Mouse (Mus musculus): ENCODE measurements around the gene Phldb3.
A peak's percentile ranks its signal among the peaks of the same experiment; 100 is the strongest.

Gene Phldb3

DNA sequence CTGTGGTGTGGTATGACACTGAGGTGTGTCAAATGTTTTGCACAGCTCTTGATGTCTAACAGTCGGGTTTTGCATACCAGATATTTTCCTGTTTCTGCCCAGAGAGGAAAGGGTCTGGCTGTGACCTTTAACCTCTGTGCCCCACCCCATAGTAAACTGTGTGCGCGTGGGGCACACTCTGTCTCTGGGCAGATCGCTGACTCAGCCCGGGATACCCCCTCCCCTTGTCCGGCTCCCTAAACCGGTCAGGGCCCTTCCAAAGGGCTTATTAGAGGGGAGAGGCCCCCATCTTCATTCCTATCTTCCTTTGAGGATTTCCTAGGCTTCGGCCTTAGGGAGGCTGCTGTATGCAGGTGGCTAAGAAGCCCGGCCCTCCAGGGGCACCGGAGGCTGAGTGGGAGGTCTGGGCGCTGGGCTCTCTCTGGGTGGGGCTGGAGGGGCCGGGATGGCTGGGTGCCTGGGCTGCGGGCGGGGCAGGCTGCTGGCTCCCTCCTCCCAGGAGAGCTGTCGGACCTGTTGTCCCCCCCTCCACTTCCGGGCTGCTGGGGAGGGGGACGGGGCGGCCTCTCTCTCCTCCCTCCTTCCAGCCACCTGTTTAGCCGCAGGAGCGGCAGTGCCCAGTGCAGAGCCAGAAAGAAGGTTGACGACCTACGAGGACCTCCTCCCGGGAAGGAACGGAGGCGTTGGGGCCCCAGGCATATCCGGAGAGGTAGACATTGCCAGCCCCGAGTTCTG is at the start of gene Phldb3:
TSS of gene Phldb3 (plus strand) at position 620 of the 735 bp plus-strand sequence.
- no peak for DNase-seq

- DNase-seq = no peak
These were observed 49.1 kb upstream of the Phldb3 start for GRCm38 (mm10) chr7:24561450-24561849.

DNA sequence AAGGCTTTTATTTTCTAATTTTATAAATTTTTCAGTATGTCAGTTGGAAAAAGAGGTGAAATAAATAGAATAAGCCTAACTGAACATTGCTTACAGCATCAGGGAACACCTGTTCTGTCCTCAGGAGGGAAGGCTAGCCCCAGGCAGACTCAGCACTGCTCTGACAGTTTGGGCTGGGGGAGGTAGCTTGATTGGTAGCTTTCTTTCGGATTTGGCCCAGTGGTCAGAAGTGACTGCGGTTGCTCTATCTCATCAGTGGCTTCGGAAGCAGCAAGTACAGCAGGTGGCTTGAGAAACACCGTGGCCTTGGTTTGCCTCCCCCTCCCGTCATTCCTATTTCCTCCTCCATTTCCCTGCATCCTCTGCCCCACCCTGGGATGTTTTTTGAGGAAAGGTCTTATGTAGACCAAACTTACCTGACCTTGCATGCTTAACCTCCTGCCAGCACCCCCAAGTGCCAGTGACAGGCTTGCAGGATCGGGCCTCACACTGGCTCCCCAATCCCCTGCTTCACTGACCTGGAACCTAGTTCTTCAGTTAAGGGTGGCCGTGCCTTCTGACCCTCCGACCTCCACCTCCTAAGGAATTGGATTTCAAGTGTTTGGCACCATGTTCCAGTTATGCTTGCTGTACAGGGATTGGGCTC is 47.2 kb upstream of the Phldb3 start:
- DNase-seq = no peak

GRCm38 (mm10) chr7:24563837-24564206 is 46.7 kb upstream of the Phldb3 start:
- no peak for DNase-seq

- peak; percentile 82 to 90 for DNase-seq
These were observed 45.8 kb upstream of the Phldb3 start for GRCm38 (mm10) chr7:24564607-24565265.

DNA sequence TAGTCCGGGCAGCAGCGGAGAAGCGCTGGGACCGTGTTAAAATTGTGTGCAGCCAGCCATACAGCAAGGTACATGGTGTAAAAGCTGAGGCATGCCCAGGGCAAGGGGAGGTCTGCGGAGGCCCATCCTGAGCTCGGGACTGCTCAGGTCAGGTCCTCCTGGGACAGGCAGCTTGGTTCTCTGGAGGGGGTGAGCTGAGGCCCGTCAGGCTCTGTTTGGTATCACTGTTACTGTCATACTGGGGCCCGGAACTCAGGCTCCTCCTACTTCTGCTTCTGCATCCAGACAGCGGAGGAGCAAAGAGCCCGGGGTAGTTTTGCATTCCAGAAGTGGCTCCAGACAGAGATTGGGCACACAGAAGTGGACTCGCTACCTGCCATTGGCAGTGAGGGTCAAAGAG is 44.9 kb upstream of the Phldb3 start:
- no peak for DNase-seq

GRCm38 (mm10) chr7:24566206-24566605 is 44.4 kb upstream of the Phldb3 start:
- DNase-seq = no peak

DNA sequence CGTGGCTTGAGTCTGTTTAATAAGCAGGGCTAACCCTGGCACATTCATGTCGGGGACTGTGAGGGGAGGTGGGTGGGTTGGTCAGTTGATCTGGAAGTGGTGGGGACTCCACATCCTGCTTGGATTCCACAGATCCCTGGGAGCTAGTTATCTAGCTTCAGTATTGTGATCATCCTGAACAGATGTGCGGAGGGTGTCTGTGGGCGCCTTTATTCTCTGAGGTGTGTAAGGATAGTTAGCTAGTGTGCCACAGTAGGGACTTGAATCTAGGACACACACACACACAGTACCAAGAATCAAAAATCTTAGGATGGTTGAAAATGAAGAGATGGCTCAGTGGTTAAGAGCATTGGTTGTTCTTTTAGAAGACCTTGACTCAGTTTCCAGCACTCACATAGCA is 42.1 kb upstream of the Phldb3 start:
- DNase-seq = no peak

DNA sequence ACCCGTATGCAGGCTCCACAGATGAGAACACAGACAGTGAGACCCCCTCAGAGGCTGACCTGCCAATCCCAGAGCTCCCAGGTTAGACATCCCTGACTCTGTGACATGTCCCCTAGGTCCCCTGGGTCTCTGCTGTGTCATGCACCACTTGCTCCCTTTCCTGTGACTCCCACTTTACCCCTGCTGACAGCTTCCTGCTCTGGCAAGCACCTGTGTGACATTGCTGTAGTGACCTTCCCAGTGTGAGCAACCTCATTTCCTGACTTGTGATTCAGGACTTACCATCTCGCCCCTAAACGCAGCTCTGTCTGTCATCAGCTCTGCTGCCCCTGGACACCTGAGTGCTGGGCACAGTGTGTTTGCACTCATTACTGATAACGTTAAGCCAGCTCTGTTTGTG is 39.5 kb upstream of the Phldb3 start:
- DNase-seq = no peak

DNA sequence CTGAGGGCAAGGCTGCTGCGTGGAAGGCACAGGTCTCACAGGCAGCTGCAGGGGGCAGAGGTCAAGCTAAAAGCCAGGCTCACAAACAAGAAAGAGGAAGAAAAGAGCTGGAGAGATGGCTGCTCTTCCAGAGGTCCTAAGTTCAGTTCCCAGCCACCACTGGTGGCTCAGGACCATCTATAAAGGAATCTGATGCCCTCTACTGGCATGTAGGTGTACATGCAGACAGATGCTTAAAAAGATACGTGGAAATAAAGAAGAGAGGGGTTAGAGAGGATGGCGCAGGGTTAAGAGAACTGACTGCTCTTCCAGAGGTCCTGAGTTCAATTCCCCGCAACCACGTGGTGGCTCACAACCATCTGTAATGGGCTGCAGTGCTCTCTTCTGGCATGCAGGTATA is 38.1 kb upstream of the Phldb3 start:
- no peak for DNase-seq

GRCm38 (mm10) chr7:24574224-24574796 is 36.3 kb upstream of the Phldb3 start:
- no peak for DNase-seq

DNA sequence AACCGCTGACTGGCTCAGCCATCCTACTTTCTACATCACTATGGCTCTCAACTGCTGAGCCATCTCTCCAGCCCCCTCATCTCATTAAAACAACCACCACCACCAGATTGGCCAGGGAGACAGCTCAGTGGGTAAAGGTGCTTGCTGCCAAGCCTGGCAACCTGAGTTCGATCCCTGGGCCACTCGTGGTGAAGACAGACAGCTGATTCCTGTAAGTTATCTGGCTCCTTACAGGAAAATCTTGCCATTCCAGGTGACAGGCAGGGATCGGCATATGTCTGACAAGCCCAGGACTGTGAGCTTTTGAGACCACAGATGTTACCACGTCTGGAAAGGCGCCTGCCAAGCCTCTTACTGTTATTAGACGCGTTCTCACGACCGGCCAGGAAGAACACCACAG is 32.8 kb upstream of the Phldb3 start:
- no peak for DNase-seq

- no peak for DNase-seq
These were observed 25.7 kb upstream of the Phldb3 start for GRCm38 (mm10) chr7:24584876-24585275.

DNA sequence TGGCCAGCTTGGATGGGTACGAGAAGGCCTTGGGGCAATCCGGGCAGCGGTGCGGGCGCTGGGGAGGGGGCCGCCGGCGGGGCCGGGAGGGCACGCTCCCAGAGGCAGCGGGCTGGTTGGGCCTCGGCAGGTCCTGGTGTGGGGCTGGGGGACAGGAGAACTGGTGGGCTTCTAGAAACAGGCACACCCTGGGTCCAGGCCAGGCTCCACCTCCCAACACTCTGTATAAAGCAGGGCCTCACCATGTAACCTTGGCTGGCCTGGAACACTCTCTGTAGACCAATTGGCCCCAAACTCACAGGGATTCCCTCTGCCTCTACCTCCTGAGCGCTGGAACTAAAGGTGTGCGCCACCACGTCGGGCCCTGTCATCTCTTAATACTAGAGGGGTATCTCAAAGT is 24.6 kb upstream of the Phldb3 start:
- DNase-seq = no peak

DNA sequence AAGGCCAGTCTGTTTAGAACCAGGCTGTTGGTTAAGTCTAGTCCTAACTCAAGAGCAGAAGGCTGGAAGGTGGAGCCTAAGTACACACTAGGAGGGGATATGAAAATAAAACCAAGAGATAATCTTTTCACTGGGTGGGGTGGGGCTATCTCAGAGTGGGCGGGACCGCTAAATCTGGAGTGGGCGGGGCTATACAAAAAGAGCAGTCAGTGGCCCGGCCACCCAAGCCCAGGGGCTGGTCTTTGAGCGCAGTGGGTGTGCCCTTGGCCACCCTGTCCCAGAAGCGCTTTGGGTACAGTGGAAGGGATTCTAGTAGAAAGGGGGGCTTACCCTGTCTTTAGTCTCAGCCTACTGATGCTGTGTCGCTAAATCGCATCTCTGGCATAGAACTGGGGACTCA is 23.7 kb upstream of the Phldb3 start:
- peak in 1 of 2 experiments; percentile 24 for DNase-seq

- DNase-seq = peak; percentile 82 to 86
These were observed 23.0 kb upstream of the Phldb3 start, which contains the start of the genes Ethe1 and Zfp575 for GRCm38 (mm10) chr7:24587330-24588105. TSS of gene Ethe1 (plus strand) at chr7:24587543. TSS of gene Zfp575 (minus strand) at chr7:24587641.

- no peak for DNase-seq
These were observed 22.2 kb upstream of the Phldb3 start for GRCm38 (mm10) chr7:24588336-24588735.

- no peak for DNase-seq
These were observed 18.8 kb upstream of the Phldb3 start for GRCm38 (mm10) chr7:24591735-24592134.

GRCm38 (mm10) chr7:24592163-24592562 is 18.4 kb upstream of the Phldb3 start:
- no peak for DNase-seq

DNA sequence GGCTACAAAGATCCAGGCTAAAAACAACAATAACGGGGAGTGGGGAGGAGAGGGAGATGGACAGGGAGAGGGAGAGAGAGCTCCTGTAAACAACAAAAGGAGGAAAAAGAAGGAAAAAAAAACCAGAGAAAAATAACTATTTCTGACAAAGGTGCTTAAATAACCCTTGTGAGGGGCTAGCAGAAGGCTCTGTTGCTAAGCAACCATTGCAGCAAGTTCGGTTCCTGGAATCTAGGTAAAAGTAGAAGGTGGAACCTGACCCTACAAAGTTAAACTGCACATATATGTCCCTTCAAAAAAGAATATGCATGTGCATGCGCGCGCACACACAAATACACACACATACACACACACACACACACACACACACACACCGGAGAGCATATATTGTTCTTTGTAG is 17.8 kb upstream of the Phldb3 start:
- no peak for DNase-seq

- DNase-seq = peak; percentile 72 to 82
These were observed 16.8 kb upstream of the Phldb3 start for GRCm38 (mm10) chr7:24593621-24594308.

GRCm38 (mm10) chr7:24594309-24594803 is 16.2 kb upstream of the Phldb3 start:
- no peak for DNase-seq
